Mouse (Mus musculus): Measurements from ENCODE around the gene Ghrh.
"Not testable (repeated sequence)": the region's sequence is repeated elsewhere in the genome, so short reads cannot be mapped to it uniquely, and the experiment has no call there.

Gene Ghrh

DNA sequence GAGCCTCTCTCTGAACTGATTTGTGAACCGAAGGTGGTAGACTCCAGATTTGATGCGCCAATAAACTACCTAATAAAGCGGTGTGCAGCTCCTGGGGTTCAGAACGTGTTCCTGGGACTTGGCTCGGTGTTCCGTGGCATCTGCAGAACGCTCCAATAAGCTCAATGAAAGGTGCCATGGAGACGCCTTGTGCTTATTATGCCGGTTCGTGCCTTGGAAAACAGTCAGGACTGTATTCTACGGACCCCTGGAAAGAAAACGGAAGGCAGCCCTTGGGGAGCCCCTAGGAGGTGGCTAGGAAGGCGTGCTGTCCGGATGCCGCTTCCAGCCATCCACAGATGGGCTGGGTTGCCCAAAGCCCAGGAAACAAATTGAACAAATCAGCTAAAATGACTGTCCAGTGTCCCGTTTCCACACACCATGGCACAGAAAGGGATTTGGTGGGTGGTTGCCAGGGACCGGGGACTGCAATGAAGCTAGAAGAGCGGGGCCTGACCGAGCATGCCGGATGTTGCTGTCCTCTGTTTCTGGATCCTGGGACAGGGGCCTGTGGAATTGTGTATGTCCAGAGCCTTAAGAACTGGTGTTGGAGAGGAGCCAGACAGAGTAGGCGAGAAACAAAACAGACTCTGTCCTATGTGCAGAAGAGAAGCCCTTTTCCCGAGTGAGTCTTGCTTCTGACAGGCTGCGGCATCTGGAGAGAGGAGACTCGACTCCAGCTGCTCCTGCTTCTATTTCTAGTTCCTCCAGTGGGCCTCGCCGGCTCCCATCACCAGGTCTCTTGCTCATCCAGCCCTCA is at the start of gene Ghrh:
TSS of gene Ghrh (minus strand) at position 146 of the 799 bp plus-strand sequence.
- DNase-seq: no peak

GRCm38 (mm10) chr2:157395960-157396359 is 48.7 kb upstream of the Ghrh start:
- peak; percentile 25 for DNase-seq

- no peak for DNase-seq
These were observed 48.1 kb upstream of the Ghrh start for GRCm38 (mm10) chr2:157395371-157395770.

GRCm38 (mm10) chr2:157394868-157395267 is 47.6 kb upstream of the Ghrh start:
- no peak for DNase-seq

DNA sequence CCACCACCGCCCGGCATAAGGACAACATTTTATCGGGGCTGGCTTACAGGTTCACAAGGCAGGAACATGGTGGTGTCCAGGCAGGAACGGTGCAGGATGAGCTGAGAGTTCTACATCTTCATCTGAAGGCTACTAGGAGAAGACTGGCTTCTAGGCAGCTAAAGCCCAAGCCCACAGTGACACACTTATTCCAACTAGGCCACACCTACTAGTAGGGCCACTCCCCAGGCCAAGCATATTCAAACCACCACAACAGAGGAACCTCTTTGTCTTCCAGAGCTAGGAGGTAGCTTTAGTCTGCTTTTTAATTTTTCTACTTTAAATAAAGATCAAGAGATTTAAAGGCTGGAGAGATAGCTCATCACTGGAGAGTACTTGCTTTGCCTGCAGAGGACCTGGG is 46.2 kb upstream of the Ghrh start:
- DNase-seq: no peak

- no peak for DNase-seq
These were observed 45.0 kb upstream of the Ghrh start for GRCm38 (mm10) chr2:157392331-157392730.

GRCm38 (mm10) chr2:157389591-157389921 is 42.2 kb upstream of the Ghrh start:
- no peak for DNase-seq

GRCm38 (mm10) chr2:157388901-157389590 is 41.7 kb upstream of the Ghrh start:
- DNase-seq: not testable (repeated sequence)

GRCm38 (mm10) chr2:157384836-157385235 is 37.5 kb upstream of the Ghrh start:
- no peak for DNase-seq

DNA sequence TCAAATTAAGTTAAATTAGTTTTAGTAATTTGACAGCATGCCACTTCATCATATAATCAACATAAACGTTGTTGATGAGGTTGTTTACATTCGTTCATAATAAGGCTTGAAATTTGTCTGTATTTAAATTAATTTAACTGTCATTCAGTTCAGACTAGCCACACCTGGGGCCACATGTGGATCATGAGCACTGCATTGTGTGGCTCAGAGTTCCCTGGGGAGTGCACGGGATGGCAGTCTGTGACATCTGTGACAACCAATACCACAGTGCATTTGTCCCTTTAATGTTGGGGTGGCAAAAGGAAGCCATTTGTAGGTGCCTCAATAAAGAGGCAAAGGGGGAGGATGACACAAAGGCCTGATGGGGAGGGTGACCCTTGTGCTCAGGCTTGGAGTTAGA is 29.7 kb upstream of the Ghrh start:
- no peak for DNase-seq

DNA sequence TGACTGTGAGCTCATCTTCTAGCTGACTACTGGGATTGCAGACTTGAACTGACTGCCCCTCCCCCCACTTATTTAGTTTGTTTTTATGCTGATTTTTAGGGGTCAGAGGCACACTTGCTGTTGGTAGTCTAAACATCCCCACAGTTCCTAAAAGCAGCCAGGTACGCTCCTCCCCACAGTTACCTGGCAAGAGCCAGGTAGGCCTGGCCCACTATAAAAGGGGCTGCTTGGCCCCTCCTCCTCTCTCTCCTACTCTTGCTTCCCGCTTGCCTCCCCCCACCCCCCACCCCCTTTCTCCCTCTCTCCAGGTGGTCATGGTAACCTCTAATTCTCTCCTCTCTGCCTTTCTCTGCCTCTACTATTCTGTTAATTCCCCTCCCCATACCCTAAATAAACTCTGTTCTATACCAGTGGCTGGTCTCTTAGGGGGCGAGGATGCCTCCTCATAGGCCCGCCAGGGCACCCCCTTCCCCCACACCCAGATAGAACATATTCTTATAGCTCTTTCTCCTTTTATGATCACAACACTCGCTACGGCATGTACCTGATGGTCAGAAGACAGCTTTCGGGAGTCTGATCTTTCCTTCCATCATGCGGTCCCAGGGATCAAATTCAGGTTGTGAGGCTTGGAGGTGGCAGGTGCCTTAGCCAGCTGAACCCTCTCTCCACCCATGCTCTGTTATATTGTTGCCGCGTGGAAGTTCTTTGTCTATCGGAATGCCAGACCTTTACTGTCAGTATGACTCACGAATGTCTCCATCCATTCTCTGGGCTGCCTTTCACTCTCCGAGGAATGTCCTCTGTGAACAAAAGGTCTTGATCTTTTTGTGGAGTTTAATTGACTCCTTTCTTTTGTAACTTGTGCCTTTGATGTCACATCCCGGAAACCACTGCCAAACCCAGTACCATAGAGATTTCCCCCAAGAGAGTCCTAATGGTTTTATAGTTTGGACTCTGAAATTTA is 28.8 kb upstream of the Ghrh start:
- DNase-seq: no peak

- no peak for DNase-seq
These were observed 27.7 kb upstream of the Ghrh start for GRCm38 (mm10) chr2:157375051-157375450.

DNA sequence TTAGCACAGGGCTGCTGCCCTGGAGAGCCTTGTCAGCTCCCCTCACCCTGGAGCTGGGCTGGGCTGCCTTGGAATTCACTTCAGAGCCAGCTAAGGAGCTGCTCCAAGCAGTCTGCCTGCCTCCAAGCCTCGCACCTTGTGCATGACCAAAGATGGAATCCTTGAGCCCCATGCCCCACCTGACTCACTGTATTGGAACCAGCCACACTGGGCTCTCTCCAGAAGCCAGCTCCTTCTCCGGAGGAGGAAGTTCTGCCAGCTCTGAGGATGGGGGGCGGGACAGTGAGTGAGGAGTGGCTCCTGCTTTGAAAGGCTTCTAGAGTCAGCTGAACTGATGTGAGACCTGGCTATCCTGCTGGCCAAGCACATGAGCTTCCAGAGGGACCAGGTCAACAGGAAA is 26.4 kb upstream of the Ghrh start:
- DNase-seq: no peak

DNA sequence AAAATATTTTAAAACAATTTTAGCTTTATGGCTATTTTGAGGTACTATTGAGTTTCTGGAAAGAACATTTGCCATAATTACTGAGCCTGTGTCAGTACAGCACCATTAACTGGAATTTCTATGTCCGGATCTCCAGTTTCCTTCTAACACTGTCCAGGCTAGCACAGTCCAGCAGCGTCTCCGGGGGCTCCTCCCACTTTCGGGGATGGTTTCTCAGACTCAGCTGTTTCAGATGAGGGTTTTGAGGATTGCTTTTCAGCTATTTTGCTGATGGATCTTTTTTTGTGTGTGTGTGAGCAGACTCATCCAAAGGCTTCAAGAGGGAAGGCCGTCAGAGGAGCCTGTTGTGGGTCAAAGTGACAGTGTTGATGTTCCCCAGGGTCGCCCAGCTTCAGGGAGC is 24.4 kb upstream of the Ghrh start:
- DNase-seq: no peak

GRCm38 (mm10) chr2:157367991-157368390 is 20.7 kb upstream of the Ghrh start:
- no peak for DNase-seq

DNA sequence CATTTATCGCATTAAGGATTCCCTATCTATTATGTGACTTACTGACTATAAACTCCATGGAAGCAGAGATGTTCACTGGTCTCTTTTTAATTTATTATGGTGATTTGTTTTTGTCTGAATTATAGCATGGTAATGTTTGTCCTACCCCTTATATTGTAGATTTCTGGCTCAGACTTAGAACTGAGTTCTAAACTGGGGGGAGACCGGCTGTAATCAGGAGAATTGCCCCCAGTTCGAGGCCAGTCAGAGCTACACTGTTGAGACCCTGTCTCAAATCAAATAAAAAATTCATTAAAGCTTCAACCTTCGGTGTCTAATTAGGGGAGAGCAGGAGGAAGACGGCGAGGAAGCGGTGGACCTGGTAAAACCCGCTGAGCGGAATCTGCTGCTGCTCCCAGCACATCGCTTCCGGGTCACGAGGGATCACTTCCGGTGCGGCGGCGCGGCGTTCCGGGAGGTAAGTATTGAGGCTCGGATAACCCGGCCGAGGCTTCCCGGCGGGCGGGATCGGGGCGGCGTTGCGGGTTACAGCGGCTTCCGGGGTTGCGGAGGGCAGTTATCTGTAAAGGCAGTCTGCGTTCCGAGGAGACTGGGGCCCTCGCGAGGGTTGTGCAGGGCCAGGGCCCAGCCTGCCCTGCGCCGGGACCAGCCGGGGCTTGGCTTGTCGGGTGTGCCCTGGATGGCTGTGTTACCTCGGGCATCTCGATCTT is 20.0 kb upstream of the Ghrh start, which contains the start of gene Manbal:
TSS of gene Manbal (plus strand) at position 411 of the 710 bp plus-strand sequence.
- peak; percentile 98 for DNase-seq

GRCm38 (mm10) chr2:157366762-157367161 is 19.5 kb upstream of the Ghrh start:
- DNase-seq: no peak

DNA sequence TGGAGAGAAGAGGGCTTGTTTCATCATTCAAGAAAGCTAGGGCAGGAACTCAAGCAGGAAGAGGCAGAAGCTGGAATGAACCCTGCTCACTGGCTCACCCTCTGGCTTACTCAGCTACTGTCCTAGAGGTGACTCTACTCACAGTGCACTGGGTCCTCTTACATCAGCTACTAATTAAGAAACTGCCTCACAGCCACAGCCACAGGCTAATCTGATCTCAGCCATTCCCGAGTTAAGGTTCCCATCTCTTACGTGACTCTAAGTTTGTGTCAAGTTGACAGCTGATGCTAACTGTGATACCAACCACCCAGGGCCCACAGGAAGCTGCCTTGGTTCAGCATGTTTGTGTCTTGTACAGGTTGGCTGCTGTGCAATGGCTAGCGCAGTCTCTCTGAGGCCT is 15.7 kb upstream of the Ghrh start:
- DNase-seq: no peak

GRCm38 (mm10) chr2:157360028-157360427 is 12.7 kb upstream of the Ghrh start:
- no peak for DNase-seq

- DNase-seq: no peak
These were observed 6.8 kb upstream of the Ghrh start for GRCm38 (mm10) chr2:157354106-157354505.

GRCm38 (mm10) chr2:157353183-157353582 is 5.9 kb upstream of the Ghrh start:
- DNase-seq: no peak

- DNase-seq: no peak
These were observed 1.9 kb upstream of the Ghrh start for GRCm38 (mm10) chr2:157349121-157349778.

All from thymus, postnatal 25 days (tissue).